Mouse (Mus musculus): ENCODE measurements around the gene Lrrc8c.

Lrrc8c gene

GRCm38 (mm10) chr5:105557346-105557745 is 38.2 kb downstream of the Lrrc8c start:
- DNase-seq (ENCODE audit: low spot score) = no peak

DNA sequence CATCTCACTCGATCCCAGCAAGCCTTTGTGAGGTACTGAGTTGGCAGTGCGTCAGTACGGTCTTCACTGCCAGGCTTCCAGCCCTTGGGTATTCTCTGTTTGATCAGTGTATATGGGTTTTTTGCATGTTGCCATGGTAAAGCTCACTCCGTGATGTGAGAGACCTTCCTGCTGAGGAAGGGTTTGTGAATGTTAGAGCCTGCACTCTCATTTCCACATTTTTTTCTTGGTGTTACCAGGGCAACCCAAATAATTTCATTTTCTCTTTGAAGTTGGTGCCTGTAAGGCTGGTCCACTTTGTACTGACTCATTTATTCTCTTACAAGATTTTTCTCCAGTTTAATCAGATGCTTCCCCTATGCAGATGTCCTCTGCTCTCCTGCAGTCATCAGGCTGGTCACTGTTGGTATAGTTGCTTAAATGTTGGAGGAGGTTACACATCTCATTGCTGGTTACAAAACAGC is 38.6 kb downstream of the Lrrc8c start:
- DNase-seq (ENCODE audit: low spot score) = no peak

DNA sequence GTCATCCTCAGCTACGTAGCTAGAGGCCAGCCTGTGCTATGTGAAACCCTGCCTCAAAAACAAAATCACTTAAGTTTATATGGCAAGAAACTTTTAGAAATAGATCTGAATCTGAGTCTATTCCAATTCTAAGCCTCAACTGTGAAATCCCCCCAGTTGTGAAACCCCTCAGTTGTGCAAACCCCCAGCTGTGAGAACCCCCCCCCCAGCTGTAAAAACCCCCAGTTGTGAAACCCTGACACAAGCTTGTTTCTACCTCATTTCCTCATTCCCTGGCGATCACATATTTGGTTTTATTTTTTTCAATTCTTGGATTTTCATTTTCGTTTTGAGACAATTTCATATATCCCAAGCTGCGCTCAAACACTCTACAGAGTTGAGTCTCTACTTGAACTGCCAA is 39.3 kb downstream of the Lrrc8c start:
- DNase-seq (ENCODE audit: low spot score) = no peak

- DNase-seq (ENCODE audit: low spot score) = no peak
Observed at GRCm38 (mm10) chr5:105561926-105562325, 42.7 kb downstream of the Lrrc8c start.

DNA sequence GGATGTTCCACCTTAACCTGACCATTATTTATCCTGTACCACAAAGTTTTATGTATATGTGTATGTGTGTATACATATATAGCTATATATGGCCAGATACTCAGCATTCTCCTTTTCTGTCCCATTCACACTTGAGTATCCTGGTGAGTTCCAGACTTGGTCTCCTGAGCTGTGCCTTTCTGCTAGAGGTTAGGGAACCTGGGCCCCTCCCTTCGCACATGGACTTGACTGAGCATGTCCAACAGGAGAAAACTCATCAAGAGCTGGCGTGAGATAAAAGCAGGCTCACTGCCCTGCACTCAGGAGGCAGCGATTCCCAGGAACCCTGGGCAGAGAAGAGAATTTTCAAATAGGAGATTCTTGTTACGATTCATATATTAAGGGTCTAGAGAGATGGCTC is 45.6 kb downstream of the Lrrc8c start:
- DNase-seq (ENCODE audit: low spot score) = no peak

- no peak for DNase-seq (ENCODE audit: low spot score)
Observed at GRCm38 (mm10) chr5:105565824-105566223, 46.6 kb downstream of the Lrrc8c start.

GRCm38 (mm10) chr5:105566852-105567412 is 47.7 kb downstream of the Lrrc8c start:
- DNase-seq (ENCODE audit: low spot score) = no peak

GRCm38 (mm10) chr5:105568043-105568747 is 49.0 kb downstream of the Lrrc8c start:
- no peak for DNase-seq (ENCODE audit: low spot score)

DNA sequence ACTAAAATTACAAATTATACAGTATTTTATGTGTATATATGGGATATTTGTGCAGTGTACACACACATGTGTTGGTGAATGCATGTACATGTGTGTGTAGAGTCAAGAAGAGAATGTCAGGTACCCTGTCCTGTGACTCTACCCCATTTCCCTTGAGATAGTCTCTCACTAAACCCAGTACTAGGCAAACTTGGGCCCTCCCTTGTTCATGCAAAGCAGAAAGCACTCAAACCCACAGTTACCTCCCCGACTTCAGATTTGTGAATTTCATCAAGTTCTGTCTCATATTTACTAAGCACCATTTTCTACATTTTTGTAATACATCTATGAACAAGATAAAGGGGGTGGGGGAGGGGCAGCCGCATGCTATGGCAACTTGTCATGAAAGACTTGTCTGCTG is 50.0 kb downstream of the Lrrc8c start:
- DNase-seq (ENCODE audit: low spot score) = no peak

- no peak for DNase-seq (ENCODE audit: low spot score)
Observed at GRCm38 (mm10) chr5:105572160-105572692, 53.0 kb downstream of the Lrrc8c start.

GRCm38 (mm10) chr5:105572876-105573275 is 53.7 kb downstream of the Lrrc8c start:
- DNase-seq (ENCODE audit: low spot score) = no peak

- no peak for DNase-seq (ENCODE audit: low spot score)
Observed at GRCm38 (mm10) chr5:105574835-105575234, 55.6 kb downstream of the Lrrc8c start.

DNA sequence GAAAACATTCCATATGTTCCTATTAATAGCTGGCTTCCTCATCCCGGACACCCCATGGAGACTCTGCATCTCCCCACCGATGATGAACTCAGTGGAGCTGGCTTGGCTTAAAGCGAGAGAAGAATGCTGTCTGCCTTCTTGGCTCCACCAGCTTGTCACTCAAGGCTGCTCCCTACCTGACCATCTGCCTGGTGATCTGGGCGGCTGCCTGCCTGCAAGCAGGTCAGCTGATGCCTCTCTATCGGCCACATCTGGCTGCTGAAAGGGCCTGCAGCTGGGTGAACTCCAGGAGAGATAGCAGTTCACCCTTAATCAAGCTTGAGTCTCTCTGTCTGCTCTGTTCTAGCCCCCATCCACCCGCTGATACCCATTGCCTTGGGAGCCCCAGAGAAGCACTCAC is 56.7 kb downstream of the Lrrc8c start:
- DNase-seq (ENCODE audit: low spot score) = no peak

- no peak for DNase-seq (ENCODE audit: low spot score)
Observed at GRCm38 (mm10) chr5:105580909-105581308, 61.7 kb downstream of the Lrrc8c start.

DNA sequence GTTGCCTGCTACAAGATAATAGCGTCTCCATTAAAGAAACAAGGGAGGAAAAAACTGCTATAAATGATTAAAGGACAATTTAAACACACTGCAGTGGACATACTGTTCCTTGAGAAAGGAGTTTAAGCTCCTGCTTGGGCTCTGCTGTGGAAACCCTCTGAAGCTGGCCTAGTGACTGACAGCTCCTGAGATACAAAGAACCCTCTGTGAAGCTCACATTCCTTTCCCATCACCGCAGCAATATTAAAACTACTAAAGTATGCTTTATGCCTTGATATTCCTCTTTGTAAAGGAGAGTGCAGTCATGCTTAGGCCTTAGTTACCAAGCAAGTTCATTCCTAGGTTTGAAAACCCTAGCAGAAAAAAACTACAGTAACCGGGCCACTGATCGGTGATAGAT is 66.7 kb downstream of the Lrrc8c start:
- no peak for DNase-seq (ENCODE audit: low spot score)

- no peak for DNase-seq (ENCODE audit: low spot score)
Observed at GRCm38 (mm10) chr5:105586655-105587054, 67.5 kb downstream of the Lrrc8c start.

- no peak for DNase-seq (ENCODE audit: low spot score)
Observed at GRCm38 (mm10) chr5:105587471-105587870, 68.3 kb downstream of the Lrrc8c start.

GRCm38 (mm10) chr5:105588683-105589082 is 69.5 kb downstream of the Lrrc8c start:
- DNase-seq (ENCODE audit: low spot score) = no peak

DNA sequence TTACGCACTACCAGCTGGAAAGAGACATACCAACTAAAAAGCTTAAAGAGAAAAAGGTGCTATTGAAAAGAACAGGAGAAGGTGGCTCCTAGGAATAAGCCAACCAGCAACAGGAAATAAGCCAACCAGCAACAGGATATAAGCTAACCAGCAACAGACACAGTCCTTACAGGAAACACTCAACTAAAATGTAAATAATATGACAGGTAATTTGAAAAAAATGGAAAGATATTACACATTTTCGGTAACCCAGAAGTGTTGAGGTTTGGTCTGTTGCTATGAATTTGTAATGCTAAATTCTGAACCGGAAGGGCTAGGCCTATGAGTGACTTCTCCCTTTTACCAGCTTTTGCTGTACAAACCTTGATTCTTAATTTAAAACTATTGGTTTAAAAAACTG is 69.9 kb downstream of the Lrrc8c start:
- no peak for DNase-seq (ENCODE audit: low spot score)

- no peak for DNase-seq (ENCODE audit: low spot score)
Observed at GRCm38 (mm10) chr5:105592396-105592795, 73.2 kb downstream of the Lrrc8c start.

GRCm38 (mm10) chr5:105593630-105594029 is 74.4 kb downstream of the Lrrc8c start:
- DNase-seq (ENCODE audit: low spot score) = no peak

GRCm38 (mm10) chr5:105598866-105599265 is 79.7 kb downstream of the Lrrc8c start:
- no peak for DNase-seq (ENCODE audit: low spot score)

DNA sequence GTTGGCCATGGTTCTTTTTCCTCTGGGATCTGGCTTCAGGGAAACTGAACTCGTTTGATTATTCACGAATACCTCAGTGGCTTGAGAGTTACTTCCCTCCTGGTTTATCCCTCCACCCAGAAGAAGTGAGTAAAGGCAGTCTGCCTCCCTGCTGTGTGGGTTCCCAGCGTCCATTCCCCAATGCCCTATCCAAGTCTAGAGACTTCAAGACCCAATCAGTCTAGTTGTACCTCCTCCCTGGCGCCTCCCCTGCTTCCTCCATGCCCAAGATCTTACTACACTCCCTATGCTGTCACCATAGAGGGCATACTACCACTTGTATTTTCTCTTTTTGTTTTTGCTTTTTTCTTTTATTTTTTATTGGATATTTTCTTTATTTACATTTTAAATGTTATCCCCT is 80.1 kb downstream of the Lrrc8c start:
- no peak for DNase-seq (ENCODE audit: low spot score)

GRCm38 (mm10) chr5:105600998-105601397 is 81.8 kb downstream of the Lrrc8c start:
- DNase-seq (ENCODE audit: low spot score) = no peak

All from urinary bladder, postnatal 10 days (tissue).